Mouse (Mus musculus) midbrain, postnatal 0 days (tissue): ENCODE results near the gene Gnas. TPM values are rescaled to one million over a fixed set of nuclear protein-coding genes. Genes with fewer than 3 reads are reported as not detected.
A peak's percentile ranks its signal among the peaks of the same experiment; 100 is the strongest.

Experiments
- ATAC-seq: fragments of 200-750 bp; cut with Nextera tagmentation; 2 replicates; pipeline ENCODE4 v1.8.0; 2017; ENCODE audit warnings: moderate number of reproducible peaks, mild to moderate bottlenecking, moderate TSS enrichment, moderate library complexity; ENCODE audit not compliant: low FRiP score
- DNase-seq: peaks from one replicate; pipeline ENCODE4 v3.0.0-alpha.2; 2015; ENCODE audit warnings: low spot score
- H3K27ac ChIP-seq: fragments of 300-500 bp; sonication (generic); 2 replicates; pipeline ENCODE4 v1.5.1; 2014; ENCODE audit warnings: low read depth, mild to moderate bottlenecking, low read length, mixed read lengths
- H3K27me3 ChIP-seq: fragments of 300-500 bp; sonication (generic); 2 replicates; pipeline ENCODE4 v1.6.1; 2014; ENCODE audit warnings: low read length, control low read depth, mixed read lengths; ENCODE audit not compliant: insufficient read depth
- H3K36me3 ChIP-seq: fragments of 300-500 bp; sonication (generic); 2 replicates; pipeline ENCODE4 v1.6.1; 2014; ENCODE audit warnings: low read length, control low read depth, mixed read lengths; ENCODE audit not compliant: insufficient read depth
- H3K4me1 ChIP-seq: fragments of 300-500 bp; sonication (generic); 2 replicates; pipeline ENCODE4 v1.6.1; 2014; ENCODE audit warnings: mild to moderate bottlenecking, control low read depth, antibody characterized with exemption, low read length, mixed read lengths; ENCODE audit not compliant: insufficient read depth
- H3K4me2 ChIP-seq: fragments of 300-500 bp; sonication (generic); 2 replicates; pipeline ENCODE4 v1.6.1; 2014; ENCODE audit warnings: low read depth, mild to moderate bottlenecking, low read length, mixed read lengths; ENCODE audit not compliant: poor library complexity, severe bottlenecking
- H3K4me3 ChIP-seq: fragments of 300-500 bp; sonication (generic); 2 replicates; pipeline ENCODE4 v1.5.1; 2014; ENCODE audit warnings: low read depth, mild to moderate bottlenecking, low read length, moderate library complexity
- H3K9ac ChIP-seq: fragments of 300-500 bp; sonication (generic); replicated peaks from 2 replicates; pipeline ENCODE4 v1.6.1; 2014; ENCODE audit warnings: mild to moderate bottlenecking, low read length, moderate library complexity, mixed read lengths; ENCODE audit not compliant: poor library complexity, severe bottlenecking
- H3K9me3 ChIP-seq: fragments of 300-500 bp; sonication (generic); 2 replicates; pipeline ENCODE4 v1.6.1; 2016; ENCODE audit warnings: low read length, control low read depth
- CTCF ChIP-seq: IDR thresholded peaks from 2 replicates; pipeline ENCODE4 v1.5.1; 2016; ENCODE audit warnings: antibody characterized with exemption, mild to moderate bottlenecking
- WGBS: fragments of 180-500 bp; shearing (Covaris S2); extraction: QIAGEN DNeasy Blood & Tissue Kit; methylation state at CpG from one replicate; pipeline ENCODE4 v1.1.7; 2014; 5-methylcytosine and 5-hydroxymethylcytosine counted together
- polyA plus RNA-seq: library from polyadenylated mRNA; unstranded; fragments of >200 nt; fragmentation: Nextera tagmentation; extraction: Ambion mirVana; gene quantifications from 2 replicates; pipeline ENCODE4 v1.2.1, GENCODE M21; 2015
- total RNA-seq: library from RNA; depleted of rRNA; stranded (reverse); fragments of >200 nt; gene quantifications from 2 replicates; pipeline ENCODE4 v1.2.3, GENCODE M21; 2014

The Gnas gene
- total and polyA plus RNA-seq, 2 experiments from 2014 or later: 1,613 to 1,834 TPM

- Histone ChIP-seq H3K27me3 (no peaks in the 10 kb centered on the region), H3K4me3 (no peak overlapping the region), H3K4me2 (no peak overlapping the region), H3K9me3 (no peaks in the 10 kb centered on the region), H3K4me1 (no peaks in the 10 kb centered on the region), H3K36me3 (no peaks in the 10 kb centered on the region), H3K9ac (no peak overlapping the region), H3K27ac (no peak overlapping the region)
- ATAC-seq (no peak), DNase-seq (no peak)
- 86% methylated on average over 2 of the region's 2 CpGs for WGBS
- no peak for TF ChIP-seq CTCF
These were observed 10.2 kb upstream of the Gnas start for GRCm38 (mm10) chr2:174273961-174274360.

- H3K9me3 ChIP-seq: no peaks in the 10 kb centered on the region
- no peak for TF ChIP-seq CTCF
- no peak for DNase-seq
- H3K4me1 ChIP-seq: no peaks in the 10 kb centered on the region
- no peak overlapping the region for H3K27ac ChIP-seq
- H3K36me3 ChIP-seq: peaks cover 22% of the 10 kb centered on the region; the same call in 1 of the 2 replicates
- H3K4me2 ChIP-seq: no peak overlapping the region
- no peak overlapping the region for H3K9ac ChIP-seq
- whole genome bisulfite sequencing: 85% methylated on average over 8 of the region's 8 CpGs
- H3K27me3 ChIP-seq: peaks cover 7% of the 10 kb centered on the region; the same call in 1 of the 2 replicates
- no peak for ATAC-seq
- H3K4me3 ChIP-seq: no peak overlapping the region
These were observed 4.3 kb upstream of the Gnas start for GRCm38 (mm10) chr2:174279771-174280170.

GRCm38 (mm10) chr2:174283341-174283740, 779 bp upstream of the Gnas start:
- Histone ChIP-seq H3K9ac (no peak overlapping the region), H3K4me2 (peak overlapping the region; percentile 51), H3K4me3 (peak overlapping the region; percentile 29; the same call in 1 of the 2 replicates), H3K27me3 (peaks cover 29% of the 10 kb centered on the region), H3K36me3 (peaks cover 33% of the 10 kb centered on the region), H3K4me1 (no peaks in the 10 kb centered on the region), H3K9me3 (0 out of 2 replicates have a peak, but pooled peaks cover 4% of the 10 kb centered on the region), H3K27ac (no peak overlapping the region)
- DNase-seq: no peak
- TF ChIP-seq CTCF: no peak
- 55% methylated on average over 11 of the region's 11 CpGs for WGBS
- ATAC-seq: no peak

- H3K4me1 ChIP-seq: no peaks in the 10 kb centered on the region
- TF ChIP-seq CTCF: no peak
- peaks cover 33% of the 10 kb centered on the region for H3K36me3 ChIP-seq
- peaks cover 29% of the 10 kb centered on the region for H3K27me3 ChIP-seq
- no peak overlapping the region for H3K9ac ChIP-seq
- H3K9me3 ChIP-seq: 0 out of 2 replicates have a peak, but pooled peaks cover 4% of the 10 kb centered on the region
- ATAC-seq: no peak
- DNase-seq: no peak
- peak overlapping the region; percentile 29 for H3K4me3 ChIP-seq
- 51% methylated on average over 58 of the region's 58 CpGs for WGBS
- H3K4me2 ChIP-seq: peak overlapping the region; percentile 51
- no peak overlapping the region for H3K27ac ChIP-seq
These were observed 812 bp downstream of the Gnas start for GRCm38 (mm10) chr2:174284807-174285457.

GRCm38 (mm10) chr2:174285921-174286470, 1.9 kb downstream of the Gnas start:
- DNase-seq (no peak), ATAC-seq (no peak)
- Histone ChIP-seq H3K36me3 (peaks cover 32% of the 10 kb centered on the region), H3K4me3 (no peak overlapping the region; the same call in 1 of the 2 replicates), H3K9ac (no peak overlapping the region), H3K4me2 (no peak overlapping the region), H3K9me3 (0 out of 2 replicates have a peak, but pooled peaks cover 4% of the 10 kb centered on the region), H3K27ac (no peak overlapping the region), H3K27me3 (peaks cover 29% of the 10 kb centered on the region), H3K4me1 (no peaks in the 10 kb centered on the region)
- TF ChIP-seq CTCF: no peak
- WGBS: 49% methylated on average over 34 of the region's 34 CpGs

- DNase-seq (no peak), ATAC-seq (no peak)
- H3K36me3 ChIP-seq: peaks cover 21% of the 10 kb centered on the region
- H3K27me3 ChIP-seq: peaks cover 29% of the 10 kb centered on the region
- WGBS: 39% methylated on average over 7 of the region's 7 CpGs
- no peak overlapping the region for H3K4me2 ChIP-seq
- H3K4me3 ChIP-seq: no peak overlapping the region
- 0 out of 2 replicates have a peak, but pooled peaks cover 4% of the 10 kb centered on the region for H3K9me3 ChIP-seq
- no peak overlapping the region for H3K9ac ChIP-seq
- H3K27ac ChIP-seq: no peak overlapping the region
- no peaks in the 10 kb centered on the region; the same call in 1 of the 2 replicates for H3K4me1 ChIP-seq
- no peak for TF ChIP-seq CTCF
These were observed 3.8 kb downstream of the Gnas start for GRCm38 (mm10) chr2:174287921-174288320.
